Mouse (Mus musculus) embryo, embryonic 9.5 days (tissue): ENCODE data around the gene 1700088E04Rik.
A peak's percentile ranks its signal among the peaks of the same experiment; 100 is the strongest.

Experiments
- DNase-seq: peaks from one replicate; pipeline ENCODE4 v3.0.0-alpha.2; 2017; ENCODE audit errors: extremely low spot score

The 1700088E04Rik gene

DNA sequence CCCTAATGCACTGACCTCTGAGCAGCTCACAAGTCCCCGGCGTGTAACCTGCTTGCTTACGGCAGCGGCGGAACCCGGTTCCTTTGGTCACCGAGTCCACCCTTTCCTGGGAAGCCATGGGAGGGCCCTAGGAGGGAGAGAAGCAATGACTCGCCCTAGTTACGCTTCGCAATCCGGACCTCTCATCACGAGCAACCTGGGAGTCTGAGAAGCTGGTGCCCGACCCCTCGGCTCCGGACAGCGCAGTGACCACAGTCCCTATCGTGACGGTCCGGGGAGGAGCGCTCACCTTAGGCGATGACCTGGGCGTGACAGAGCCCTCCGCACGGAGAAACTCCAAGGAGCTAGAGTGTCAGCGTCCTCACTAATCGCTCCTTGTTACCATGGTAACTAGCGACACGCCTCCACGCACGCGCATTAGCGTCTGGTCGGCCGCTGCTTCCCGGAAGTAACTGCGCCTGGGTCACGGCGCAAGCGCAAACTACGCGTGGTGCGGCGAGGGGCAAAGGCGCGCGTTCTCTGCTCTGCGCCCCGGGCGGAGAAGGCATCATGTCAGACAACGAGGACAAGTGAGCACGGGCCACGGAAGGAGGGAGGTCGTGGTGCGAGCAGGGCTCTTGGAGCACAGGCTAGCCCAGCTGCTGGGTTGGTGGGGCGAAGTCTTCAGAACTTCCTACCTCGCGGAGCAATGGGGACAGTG, at the start of gene 1700088E04Rik, which contains the start of gene Polr2f:
1700088E04Rik (minus strand) TSS at position 388 of the 700 bp plus-strand sequence.
Polr2f (plus strand) TSS at position 144 of the 700 bp plus-strand sequence.
- peak; percentile 96 for DNase-seq

GRCm38 (mm10) chr15:79187819-79188218, 46.8 kb upstream of the 1700088E04Rik start:
- DNase-seq: no peak

DNA sequence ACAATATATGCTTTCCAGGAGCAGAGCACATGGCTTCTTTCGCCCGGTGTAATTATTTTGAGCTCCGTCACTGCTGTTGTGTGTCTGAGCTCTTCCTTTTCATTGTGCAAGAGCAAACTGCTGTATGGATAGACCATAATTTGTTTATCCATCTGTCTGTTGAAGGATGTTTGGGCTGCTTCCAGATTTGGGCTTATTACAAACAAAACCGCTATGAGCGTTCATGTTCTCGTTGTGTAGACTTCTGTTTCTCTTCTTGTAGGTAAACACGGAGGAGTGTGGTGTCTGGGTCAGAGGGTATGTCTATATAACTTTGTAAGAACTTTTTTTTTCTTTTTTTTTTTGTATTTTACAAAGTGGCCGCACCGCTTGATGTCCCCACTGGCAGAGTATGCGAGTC, 44.2 kb upstream of the 1700088E04Rik start:
- DNase-seq: no peak

- DNase-seq: peak; percentile 1
Measured at GRCm38 (mm10) chr15:79176905-79177304, 35.9 kb upstream of the 1700088E04Rik start.

DNA sequence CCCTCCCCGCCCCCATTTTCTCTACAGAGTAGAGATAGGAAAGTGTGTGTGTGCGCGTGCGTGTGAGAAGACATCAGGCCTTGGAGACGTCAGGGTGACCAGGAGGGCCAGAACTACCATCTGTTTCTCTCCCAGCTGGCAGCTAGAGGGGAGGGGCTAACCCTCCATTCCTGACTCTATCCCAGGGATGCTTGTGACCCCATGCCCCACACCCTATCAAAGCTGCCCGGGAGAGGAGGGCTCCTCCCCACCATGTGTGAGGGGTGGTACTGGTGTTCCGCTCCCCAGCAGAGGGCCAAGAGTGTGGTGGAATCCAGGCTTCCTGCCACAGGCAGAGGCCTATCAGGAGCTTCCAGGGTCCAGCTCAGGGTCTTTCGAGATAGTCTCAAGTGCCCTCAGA, 25.7 kb upstream of the 1700088E04Rik start:
- peak; percentile 52 for DNase-seq

GRCm38 (mm10) chr15:79165140-79165539, 24.1 kb upstream of the 1700088E04Rik start, which contains the start of gene Sox10:
Gene Sox10, minus strand, starts transcription at chr15:79165240.
- no peak for DNase-seq

DNA sequence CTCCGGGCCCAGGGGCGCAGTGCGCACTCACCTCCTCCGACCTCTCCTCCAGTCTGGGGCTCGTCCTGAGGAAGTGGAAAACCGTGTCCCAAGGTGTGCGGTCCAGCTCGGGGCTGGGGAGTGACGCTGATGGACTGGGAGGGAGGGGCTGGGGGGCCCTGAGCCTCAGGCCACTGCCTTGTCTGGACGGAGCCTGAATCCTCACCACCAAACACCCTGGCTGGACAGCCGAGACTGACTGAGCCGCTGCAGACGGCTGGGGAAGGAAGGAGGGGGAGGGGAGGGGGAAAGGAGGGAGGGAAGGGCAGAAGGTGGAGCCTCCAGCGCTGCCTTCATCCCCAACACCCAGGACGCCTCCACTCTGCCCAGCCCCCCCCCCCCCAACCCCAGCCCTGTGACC, 23.2 kb upstream of the 1700088E04Rik start:
- DNase-seq: no peak

- no peak for DNase-seq
Measured at GRCm38 (mm10) chr15:79162822-79163221, 21.8 kb upstream of the 1700088E04Rik start.

GRCm38 (mm10) chr15:79162301-79162700, 21.2 kb upstream of the 1700088E04Rik start:
- DNase-seq: no peak

- DNase-seq: no peak
Measured at GRCm38 (mm10) chr15:79155572-79155971, 14.5 kb upstream of the 1700088E04Rik start.

- DNase-seq: no peak
Measured at GRCm38 (mm10) chr15:79152709-79153108, 11.7 kb upstream of the 1700088E04Rik start.

- DNase-seq: no peak
Measured at GRCm38 (mm10) chr15:79151881-79152280, 10.8 kb upstream of the 1700088E04Rik start.

- DNase-seq: peak; percentile 86
Measured at GRCm38 (mm10) chr15:79148533-79148932, 7.5 kb upstream of the 1700088E04Rik start.

DNA sequence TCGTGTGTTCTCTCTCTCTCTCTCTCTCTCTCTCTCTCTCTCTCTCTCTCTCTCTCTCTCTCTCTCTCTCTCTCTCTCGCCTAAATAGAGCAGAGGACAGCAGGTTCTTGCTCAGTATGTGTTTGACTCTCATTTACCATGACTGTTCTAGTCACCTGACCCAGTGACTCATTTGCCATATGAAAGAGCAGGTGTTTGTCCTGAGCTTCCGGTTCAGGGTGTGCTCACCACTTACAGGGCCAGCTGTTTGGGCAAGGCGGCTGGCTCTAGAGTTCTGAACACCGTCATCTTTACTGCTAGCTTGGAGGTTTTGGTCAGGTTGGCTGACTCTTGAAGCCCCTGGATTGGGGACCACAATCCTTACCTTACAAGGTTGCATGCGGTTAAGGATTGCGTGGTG, 4.5 kb upstream of the 1700088E04Rik start:
- no peak for DNase-seq

DNA sequence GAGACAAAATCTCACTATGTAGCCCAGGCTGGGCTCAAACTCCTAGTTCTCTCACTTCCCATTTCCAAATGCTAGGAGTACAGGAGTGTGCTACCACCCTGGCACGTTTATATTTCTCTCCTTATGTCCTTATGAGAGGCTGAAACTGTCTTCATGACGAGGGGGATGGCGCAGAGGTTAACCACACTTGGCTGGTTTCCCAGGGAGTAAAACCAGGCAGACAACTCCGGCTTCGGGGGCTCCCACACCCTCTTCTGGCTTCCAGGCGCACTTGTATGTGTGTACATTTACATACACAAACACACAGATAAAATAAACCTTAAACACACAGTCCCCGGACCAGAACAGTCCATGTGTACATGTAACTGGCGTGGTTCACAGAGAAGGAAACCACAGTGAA, 3.0 kb upstream of the 1700088E04Rik start:
- DNase-seq: no peak

DNA sequence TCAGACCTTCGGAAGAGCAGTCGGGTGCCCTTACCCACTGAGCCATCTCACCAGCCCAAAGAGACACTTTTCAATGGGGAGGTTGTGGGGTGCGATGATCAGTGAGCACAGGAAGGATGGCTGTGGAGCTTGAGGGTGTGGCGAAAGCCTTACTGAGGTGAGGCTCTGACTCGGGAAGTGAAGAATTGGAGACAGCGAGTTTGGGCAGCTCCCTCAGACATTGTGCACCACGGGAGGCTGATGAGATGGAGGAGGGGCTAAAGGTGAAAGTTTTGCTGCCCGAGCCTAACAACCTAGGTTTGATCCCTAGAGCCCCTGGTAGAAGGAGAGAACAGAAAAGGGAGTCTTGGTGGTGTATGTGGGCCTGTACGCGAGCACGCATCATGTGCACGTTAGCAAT, 2.3 kb upstream of the 1700088E04Rik start:
- DNase-seq: no peak

- no peak for DNase-seq
Measured at GRCm38 (mm10) chr15:79141566-79141917, 489 bp upstream of the 1700088E04Rik start.

GRCm38 (mm10) chr15:79139640-79140039, 1.4 kb downstream of the 1700088E04Rik start:
- DNase-seq: no peak

- DNase-seq: no peak
Measured at GRCm38 (mm10) chr15:79135783-79136575, 5.1 kb downstream of the 1700088E04Rik start.

DNA sequence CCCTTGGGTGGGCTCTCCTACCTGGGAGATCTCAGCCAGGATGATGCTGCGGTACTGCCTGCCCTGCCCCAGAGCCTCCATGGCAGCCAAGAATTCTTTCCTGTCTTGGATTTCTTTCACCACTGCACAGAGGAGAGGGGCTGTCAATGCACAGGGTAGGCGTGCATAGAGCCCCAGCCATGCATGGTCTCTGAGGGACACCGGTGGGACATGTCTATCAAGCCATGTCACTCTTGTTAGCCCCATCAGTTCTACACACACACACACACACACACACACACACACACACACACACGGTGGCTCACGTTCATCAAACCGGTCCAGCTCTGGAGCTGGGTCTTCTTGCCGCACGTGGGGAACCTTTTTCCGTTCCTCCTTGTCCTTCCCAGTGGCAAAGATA, 5.7 kb downstream of the 1700088E04Rik start:
- no peak for DNase-seq

- DNase-seq: no peak
Measured at GRCm38 (mm10) chr15:79134496-79135270, 6.4 kb downstream of the 1700088E04Rik start.

- DNase-seq: no peak
Measured at GRCm38 (mm10) chr15:79133191-79133661, 7.8 kb downstream of the 1700088E04Rik start.
